Mouse (Mus musculus) heart, postnatal 0 days (tissue): ENCODE results near the gene Fes. TPM values are rescaled to one million over a fixed set of nuclear protein-coding genes. Genes with fewer than 3 reads are reported as not detected.

ENCODE experiments used
- ATAC-seq: fragments of 200-750 bp; cut with Nextera tagmentation; 2 replicates; pipeline ENCODE4 v1.8.0; 2017; ENCODE audit warnings: low read depth, moderate number of reproducible peaks, moderate library complexity; ENCODE audit not compliant: insufficient read depth
- DNase-seq: peaks from one replicate; pipeline ENCODE4 v3.0.0-alpha.2; 2016; ENCODE audit warnings: low spot score
- H3K27ac ChIP-seq: fragments of 300-500 bp; sonication (generic); 2 replicates; pipeline ENCODE4 v1.5.1; 2014; ENCODE audit warnings: low read depth, mild to moderate bottlenecking
- H3K27me3 ChIP-seq: fragments of 300-500 bp; sonication (generic); 2 replicates; pipeline ENCODE4 v1.6.1; 2014; ENCODE audit warnings: low read length, mixed read lengths; ENCODE audit not compliant: control insufficient read depth, insufficient read depth
- H3K36me3 ChIP-seq: fragments of 300-500 bp; sonication (generic); replicated peaks from 2 replicates; pipeline ENCODE4 v1.6.1; 2014; ENCODE audit warnings: low read length, mixed read lengths; ENCODE audit not compliant: control insufficient read depth, insufficient read depth
- H3K4me1 ChIP-seq: fragments of 300-500 bp; sonication (generic); 2 replicates; pipeline ENCODE4 v1.6.1; 2014; ENCODE audit warnings: antibody characterized with exemption; ENCODE audit not compliant: control insufficient read depth, insufficient read depth
- H3K4me2 ChIP-seq: fragments of 300-500 bp; sonication (generic); 2 replicates; pipeline ENCODE4 v1.6.1; 2014; ENCODE audit warnings: low read depth, mild to moderate bottlenecking, low read length, moderate library complexity
- H3K4me3 ChIP-seq: fragments of 300-500 bp; sonication (generic); 2 replicates; pipeline ENCODE4 v1.5.1; 2014; ENCODE audit warnings: low read depth, low read length
- H3K9ac ChIP-seq: fragments of 300-500 bp; sonication (generic); replicated peaks from 2 replicates; pipeline ENCODE4 v1.6.1; 2014; ENCODE audit warnings: low read depth, low read length, mixed read lengths
- H3K9me3 ChIP-seq: fragments of 300-500 bp; sonication (generic); replicated peaks from 2 replicates; pipeline ENCODE4 v1.6.1; 2016; ENCODE audit warnings: low read length; ENCODE audit not compliant: control insufficient read depth
- CTCF ChIP-seq: IDR thresholded peaks from 2 replicates; pipeline ENCODE4 v1.5.1; 2016; ENCODE audit warnings: antibody characterized with exemption, control low read depth, low read depth
- EP300 ChIP-seq: IDR thresholded peaks from 2 replicates; pipeline ENCODE4 v1.6.1; 2016; ENCODE audit warnings: antibody characterized with exemption, low read depth
- WGBS: fragments of 180-500 bp; shearing (Covaris S2); extraction: QIAGEN DNeasy Blood & Tissue Kit; methylation state at CpG from one replicate; pipeline ENCODE4 v1.1.7; 2014; 5-methylcytosine and 5-hydroxymethylcytosine counted together
- polyA plus RNA-seq: library from polyadenylated mRNA; unstranded; fragments of >200 nt; fragmentation: Nextera tagmentation; extraction: Ambion mirVana; gene quantifications from 2 replicates; pipeline ENCODE4 v1.2.1, GENCODE M21; 2015
- total RNA-seq: library from RNA; depleted of rRNA; stranded (reverse); fragments of >200 nt; gene quantifications from 2 replicates; pipeline ENCODE4 v1.2.3, GENCODE M21; 2014; ENCODE audit warnings: low replicate concordance; rRNA removed

The Fes gene
- total RNA-seq (13.5 and 23.1 TPM in 2 replicates), polyA plus RNA-seq (9.2 and 9.7 TPM in 2 replicates)

GRCm38 (mm10) chr7:80387633-80388543, at the start of gene Fes:
Fes (minus strand) TSS chr7:80387946.
- 18% methylated on average over 32 of the region's 33 CpGs for WGBS
- TF ChIP-seq EP300 (0 out of 2 replicates have a peak, but pooled peaks have one; percentile 45), CTCF (no peak)
- peak within 1 kb of the TSS; percentile 56 for H3K4me2 ChIP-seq
- H3K27ac ChIP-seq = peak within 1 kb of the TSS; percentile 89
- peak; percentile 63 for DNase-seq
- no peaks in the 10 kb centered on the region for H3K4me1 ChIP-seq
- peak within 1 kb of the TSS; percentile 48 for H3K4me3 ChIP-seq
- peak; percentile 70 for ATAC-seq
- H3K9me3 ChIP-seq = no peaks in the 10 kb centered on the region
- H3K27me3 ChIP-seq = no peaks in the 10 kb centered on the region
- peak within 1 kb of the TSS; percentile 56 for H3K9ac ChIP-seq
- H3K36me3 ChIP-seq = peaks cover 46% of the 10 kb centered on the region

GRCm38 (mm10) chr7:80436571-80436970, 48.8 kb upstream of the Fes start:
- Histone ChIP-seq H3K4me3 (no peak overlapping the region), H3K9me3 (no peaks in the 10 kb centered on the region), H3K27me3 (no peaks in the 10 kb centered on the region), H3K4me1 (peaks cover 16% of the 10 kb centered on the region), H3K27ac (no peak overlapping the region), H3K36me3 (no peaks in the 10 kb centered on the region), H3K4me2 (no peak overlapping the region), H3K9ac (no peak overlapping the region)
- no peak for TF ChIP-seq CTCF
- TF ChIP-seq EP300 = no peak
- 80% methylated on average over 7 of the region's 7 CpGs for WGBS
- no peak for ATAC-seq
- no peak for DNase-seq

GRCm38 (mm10) chr7:80435594-80435993, 47.8 kb upstream of the Fes start:
- Histone ChIP-seq H3K36me3 (no peaks in the 10 kb centered on the region), H3K4me2 (no peak overlapping the region), H3K27me3 (no peaks in the 10 kb centered on the region), H3K4me3 (no peak overlapping the region), H3K9me3 (no peaks in the 10 kb centered on the region), H3K4me1 (peaks cover 16% of the 10 kb centered on the region), H3K9ac (no peak overlapping the region), H3K27ac (no peak overlapping the region)
- WGBS = 43% methylated on average over 3 of the region's 3 CpGs
- DNase-seq (peak; percentile 40), ATAC-seq (peak; percentile 42; the same call in 1 of the 2 replicates)
- no peak for TF ChIP-seq CTCF
- no peak for TF ChIP-seq EP300

- Histone ChIP-seq H3K4me2 (no peak overlapping the region), H3K27me3 (no peaks in the 10 kb centered on the region), H3K9ac (no peak overlapping the region), H3K27ac (no peak overlapping the region), H3K36me3 (no peaks in the 10 kb centered on the region), H3K9me3 (no peaks in the 10 kb centered on the region), H3K4me3 (no peak overlapping the region), H3K4me1 (no peaks in the 10 kb centered on the region)
- WGBS = 92% methylated on average over 12 of the region's 12 CpGs
- no peak for ATAC-seq
- no peak for DNase-seq
- no peak for TF ChIP-seq EP300
- TF ChIP-seq CTCF = no peak
Measured at GRCm38 (mm10) chr7:80429661-80430060, 41.9 kb upstream of the Fes start.

DNA sequence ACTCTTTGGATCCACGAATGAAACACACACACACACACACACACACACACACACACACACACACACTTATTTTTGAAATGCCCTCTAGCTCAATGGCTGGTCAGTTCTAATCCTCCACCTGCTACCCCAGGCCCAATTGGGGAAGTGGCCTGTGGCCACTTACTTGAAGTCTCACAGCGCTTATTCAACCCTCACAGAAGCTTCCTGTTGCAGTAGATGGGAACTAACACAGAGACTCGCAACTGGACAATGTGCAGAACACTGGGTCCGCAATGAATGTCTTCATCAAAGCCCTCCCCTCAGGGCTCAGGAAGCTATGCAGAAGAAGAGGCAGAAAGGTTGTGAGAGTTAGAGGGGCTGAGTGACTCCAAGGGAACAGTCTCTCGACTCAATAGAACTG, 40.0 kb upstream of the Fes start:
- H3K27ac ChIP-seq = no peak overlapping the region
- 77% methylated on average over 5 of the region's 5 CpGs for WGBS
- no peaks in the 10 kb centered on the region for H3K27me3 ChIP-seq
- DNase-seq (no peak), ATAC-seq (no peak)
- H3K4me1 ChIP-seq = no peaks in the 10 kb centered on the region
- TF ChIP-seq EP300 = no peak
- TF ChIP-seq CTCF = no peak
- no peak overlapping the region for H3K9ac ChIP-seq
- no peaks in the 10 kb centered on the region for H3K36me3 ChIP-seq
- no peak overlapping the region for H3K4me2 ChIP-seq
- H3K9me3 ChIP-seq = no peaks in the 10 kb centered on the region
- H3K4me3 ChIP-seq = no peak overlapping the region
